Mouse (Mus musculus) forebrain, embryonic 14.5 days (tissue): ENCODE data around the gene Yes1. TPM values are rescaled to one million over a fixed set of nuclear protein-coding genes. Genes with fewer than 3 reads are reported as not detected.
"Not testable (repeated sequence)": the region's sequence is repeated elsewhere in the genome, so short reads cannot be mapped to it uniquely, and the experiment has no call there.

Experiments
- ATAC-seq: fragments of 200-750 bp; cut with Nextera tagmentation; 2 replicates; pipeline ENCODE4 v1.8.0; 2017; ENCODE audit warnings: mild to moderate bottlenecking, moderate library complexity
- DNase-seq: peaks from one replicate; pipeline ENCODE4 v3.0.0-alpha.2; 2015; ENCODE audit warnings: low spot score
- H3K27ac ChIP-seq: fragments of 300-500 bp; sonication (generic); 2 replicates; pipeline ENCODE4 v1.5.1; 2014; ENCODE audit warnings: low read depth, mild to moderate bottlenecking, control low read depth, low read length, moderate library complexity
- H3K27me3 ChIP-seq: fragments of 300-500 bp; sonication (generic); replicated peaks from 2 replicates; pipeline ENCODE4 v1.6.1; 2014; ENCODE audit warnings: low read length, control low read depth, mixed read lengths; ENCODE audit not compliant: control insufficient read depth, insufficient read depth
- H3K36me3 ChIP-seq: fragments of 300-500 bp; sonication (generic); 2 replicates; pipeline ENCODE4 v1.6.1; 2014; ENCODE audit warnings: low read length, control low read depth; ENCODE audit not compliant: control insufficient read depth, insufficient read depth
- H3K4me1 ChIP-seq: fragments of 300-500 bp; sonication (generic); 2 replicates; pipeline ENCODE4 v1.6.1; 2014; ENCODE audit warnings: antibody characterized with exemption, low read length, control low read depth; ENCODE audit not compliant: control insufficient read depth, insufficient read depth
- H3K4me2 ChIP-seq: fragments of 300-500 bp; sonication (generic); 2 replicates; pipeline ENCODE4 v1.6.1; 2014; ENCODE audit warnings: mild to moderate bottlenecking, control low read depth, low read length
- H3K4me3 ChIP-seq: fragments of 300-500 bp; sonication (generic); 2 replicates; pipeline ENCODE4 v1.5.1; 2014; ENCODE audit warnings: low read depth, low read length, control low read depth
- H3K9ac ChIP-seq: fragments of 300-500 bp; sonication (generic); 2 replicates; pipeline ENCODE4 v1.6.1; 2014; ENCODE audit warnings: mild to moderate bottlenecking, low read length, control low read depth, moderate library complexity
- H3K9me3 ChIP-seq: fragments of 300-500 bp; sonication (generic); replicated peaks from 2 replicates; pipeline ENCODE4 v1.6.1; 2016; ENCODE audit warnings: low read length, control low read depth, mixed read lengths; ENCODE audit not compliant: control insufficient read depth
- whole genome bisulfite sequencing: fragments of 180-500 bp; shearing (Covaris S2); extraction: QIAGEN DNeasy Blood & Tissue Kit; methylation state at CpG from one replicate; pipeline ENCODE4 v1.1.7; 2014; 5-methylcytosine and 5-hydroxymethylcytosine counted together
- polyA plus RNA-seq: library from polyadenylated mRNA; unstranded; fragments of >200 nt; fragmentation: Nextera tagmentation; extraction: Ambion mirVana; gene quantifications from 2 replicates; pipeline ENCODE4 v1.2.1, GENCODE M21; 2014

The Yes1 gene
- polyA plus RNA-seq, 1 experiment from 2014 or later: 19.1 TPM

DNA sequence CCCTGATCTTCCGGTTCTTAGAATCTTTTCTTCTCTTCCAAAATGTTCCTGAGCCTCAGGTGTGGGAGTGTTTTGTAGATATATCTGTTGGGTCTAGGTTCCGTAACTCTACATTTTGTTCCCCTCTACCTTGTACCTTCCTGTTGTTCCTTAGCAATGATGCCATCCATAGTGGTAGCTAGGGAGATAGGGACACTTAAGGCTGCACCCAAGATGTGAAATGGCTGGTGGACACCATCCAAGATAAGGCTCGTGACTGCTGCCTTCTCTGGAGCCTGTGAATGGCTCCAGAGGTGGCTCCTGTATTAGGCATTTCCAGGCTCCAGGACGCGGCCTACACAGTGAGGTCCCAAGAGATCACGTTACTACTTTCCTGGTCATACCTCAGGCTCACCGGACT, 117.3 kb downstream of the Yes1 start:
- H3K9me3 ChIP-seq: no peaks in the 10 kb centered on the region
- H3K4me2 ChIP-seq: no peak overlapping the region
- no peaks in the 10 kb centered on the region for H3K27me3 ChIP-seq
- WGBS: 88% methylated on average over 7 of the region's 7 CpGs
- H3K27ac ChIP-seq: no peak overlapping the region
- H3K36me3 ChIP-seq: no peaks in the 10 kb centered on the region
- H3K9ac ChIP-seq: no peak overlapping the region
- H3K4me1 ChIP-seq: no peaks in the 10 kb centered on the region
- H3K4me3 ChIP-seq: no peak overlapping the region
- DNase-seq: no peak
- no peak for ATAC-seq

DNA sequence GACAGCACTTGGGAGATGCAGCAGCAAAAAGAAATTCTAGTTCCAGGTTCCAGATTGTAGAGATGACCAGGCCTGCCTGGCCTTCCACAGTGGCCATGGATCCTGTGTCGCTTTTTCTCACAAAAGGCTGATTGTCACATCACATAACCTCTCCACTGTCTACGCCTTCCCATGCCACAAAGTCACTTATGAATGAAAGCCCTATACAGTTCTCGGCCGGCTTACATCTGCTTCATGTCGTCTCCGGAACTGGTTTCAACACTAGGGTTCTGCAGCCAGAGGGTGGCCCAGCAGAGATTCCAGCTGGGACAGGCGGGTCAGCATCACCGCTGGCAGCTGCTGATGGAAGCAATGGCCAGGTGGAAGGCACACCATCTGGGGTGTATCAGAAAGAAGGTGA, 117.9 kb downstream of the Yes1 start:
- no peak overlapping the region for H3K9ac ChIP-seq
- 92% methylated on average over 8 of the region's 8 CpGs for WGBS
- H3K36me3 ChIP-seq: no peaks in the 10 kb centered on the region
- H3K4me2 ChIP-seq: no peak overlapping the region
- H3K27me3 ChIP-seq: no peaks in the 10 kb centered on the region
- H3K4me1 ChIP-seq: no peaks in the 10 kb centered on the region
- ATAC-seq (no peak), DNase-seq (no peak)
- no peak overlapping the region for H3K27ac ChIP-seq
- no peak overlapping the region for H3K4me3 ChIP-seq
- H3K9me3 ChIP-seq: no peaks in the 10 kb centered on the region

DNA sequence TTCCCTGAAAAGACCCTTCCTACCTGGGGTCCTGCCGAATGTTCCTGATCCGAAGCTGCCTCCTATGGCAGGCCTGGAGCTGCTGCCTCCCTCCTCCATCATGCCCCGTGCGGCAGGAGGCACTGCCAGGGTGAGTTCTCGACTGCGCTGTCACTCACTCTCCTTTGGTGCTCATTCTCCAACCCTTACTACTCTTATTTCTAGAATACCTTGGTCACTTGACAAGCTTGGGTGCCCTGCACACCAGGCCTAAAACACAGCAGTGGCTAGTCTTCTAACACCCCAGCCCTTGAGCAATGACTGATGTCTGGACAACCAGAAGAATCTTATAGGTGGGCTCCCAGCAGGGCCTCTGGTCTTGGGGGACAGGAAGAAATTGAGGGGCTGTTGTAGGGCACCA, 122.9 kb downstream of the Yes1 start:
- 96% methylated on average over 6 of the region's 6 CpGs for WGBS
- not testable (repeated sequence) for H3K36me3 ChIP-seq, H3K4me3 ChIP-seq, H3K4me2 ChIP-seq, ATAC-seq, H3K9ac ChIP-seq, DNase-seq, H3K27ac ChIP-seq, H3K4me1 ChIP-seq, H3K27me3 ChIP-seq, H3K9me3 ChIP-seq

DNA sequence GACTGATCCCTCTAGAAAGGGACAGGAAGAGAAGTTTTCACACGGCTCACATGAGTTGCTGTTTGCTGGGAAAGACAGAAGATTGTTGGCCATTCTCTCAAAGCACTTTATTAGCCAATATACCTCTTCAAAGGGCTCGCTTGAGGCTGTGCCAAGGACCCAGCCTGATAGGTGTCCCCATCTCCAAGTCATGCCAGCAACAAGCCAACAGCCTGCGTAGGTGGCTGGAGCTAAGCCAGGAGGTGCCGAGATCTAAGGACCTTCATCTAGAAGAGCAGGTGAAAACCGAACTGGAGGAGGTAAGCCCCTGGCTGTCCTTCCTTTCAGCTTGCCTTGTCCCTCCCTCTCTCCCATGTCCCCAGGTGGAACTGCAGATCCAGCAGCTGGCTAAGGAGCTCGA, 124.8 kb downstream of the Yes1 start:
- Histone ChIP-seq H3K4me2 (no peak overlapping the region), H3K36me3 (0 out of 2 replicates have a peak, but pooled peaks cover 8% of the 10 kb centered on the region), H3K9ac (no peak overlapping the region), H3K27me3 (no peaks in the 10 kb centered on the region), H3K4me3 (no peak overlapping the region), H3K27ac (no peak overlapping the region), H3K9me3 (no peaks in the 10 kb centered on the region), H3K4me1 (no peaks in the 10 kb centered on the region)
- ATAC-seq (no peak), DNase-seq (no peak)
- WGBS: 87% methylated on average over 6 of the region's 6 CpGs

Other genes starting within 250 kb of the Yes1 start
- 259 and 279 TPM in 2 replicates for gene Ppp1cb, start 152.3 kb upstream of the Yes1 start, polyA plus RNA-seq
- gene Pisd, start 174.5 kb downstream of the Yes1 start, polyA plus RNA-seq: 97.5 and 104 TPM in 2 replicates
- not detected in 2 replicates for gene Gm20671, start 215.9 kb downstream of the Yes1 start, polyA plus RNA-seq
- gene Prr14l, start 243.1 kb downstream of the Yes1 start, polyA plus RNA-seq: 10.5 and 11.3 TPM in 2 replicates